Mouse (Mus musculus) megakaryocyte, embryonic 14.5 days (primary cell): ENCODE results near the gene Gnas.

Source experiments
- FLI1 ChIP-seq: IDR thresholded peaks from 2 replicates; pipeline ENCODE4 v1.6.1; 2012; ENCODE audit warnings: low read length, inconsistent platforms, mixed read lengths
- GATA1 ChIP-seq: IDR thresholded peaks from 3 replicates; pipeline ENCODE4 v1.6.1; 2012; ENCODE audit warnings: mixed read lengths, low read length, inconsistent platforms, borderline replicate concordance

DNA sequence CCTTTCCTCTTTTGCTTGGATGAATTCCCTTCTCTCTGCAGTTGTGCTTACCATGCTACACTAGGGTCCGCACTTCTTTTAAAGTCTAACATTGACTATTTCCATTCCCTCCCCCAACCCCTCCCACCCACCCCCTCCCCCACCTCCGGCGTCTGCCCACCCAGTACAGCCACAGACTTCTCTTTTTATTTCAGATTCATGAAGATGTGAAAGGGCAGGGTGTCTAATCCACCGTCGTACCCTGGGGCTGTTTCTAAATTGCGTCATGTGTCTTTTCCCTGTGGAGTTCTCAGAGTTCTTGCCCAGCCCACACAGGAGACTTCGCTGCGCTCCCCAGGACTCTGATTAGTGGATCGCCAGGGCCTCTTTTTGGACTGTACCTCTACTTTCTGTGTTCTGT, 108.4 kb downstream of the Gnas start:
- TF ChIP-seq GATA1 (no peak), FLI1 (no peak)
